Mouse (Mus musculus) CH12.LX (cell line): ENCODE measurements around the gene Prune2. TPM values are rescaled to one million over a fixed set of nuclear protein-coding genes. Genes with fewer than 3 reads are reported as not detected.

Experiments
- DNase-seq: peaks from one replicate; pipeline ENCODE4 v3.0.0-alpha.2; 2013; ENCODE audit errors: extremely low read depth
- H3K27ac ChIP-seq: 2 replicates; pipeline ENCODE4 v1.5.1; 2012; ENCODE audit warnings: low read depth, mild to moderate bottlenecking, control low read depth, moderate library complexity; ENCODE audit not compliant: insufficient read depth
- H3K27me3 ChIP-seq: replicated peaks from 2 replicates; pipeline ENCODE3; 2012; ENCODE audit warnings: inconsistent platforms
- H3K36me3 ChIP-seq, 2 experiments: replicated peaks in 1 of 2; 2 replicates each; pipeline versions ENCODE3 to v1.6.1; 2012; ENCODE audit warnings: inconsistent platforms in 1 of 2, low read length in 1 of 2, mild to moderate bottlenecking in 1 of 2, mixed read lengths in 1 of 2, moderate library complexity in 1 of 2; ENCODE audit not compliant: control insufficient read depth in 1 of 2, insufficient read depth in 1 of 2
- H3K4me1 ChIP-seq, 2 experiments: 2 replicates each; pipeline ENCODE4 v1.6.1; 2012; ENCODE audit warnings: inconsistent platforms in 1 of 2, moderate library complexity in 1 of 2; ENCODE audit not compliant: insufficient read depth in 2 of 2, control insufficient read depth in 1 of 2
- H3K4me2 ChIP-seq: 2 replicates; pipeline ENCODE4 v1.6.1; 2012; ENCODE audit warnings: low read depth, mild to moderate bottlenecking, control low read depth; ENCODE audit not compliant: poor library complexity, insufficient read depth, severe bottlenecking
- H3K4me3 ChIP-seq, 3 experiments: fragments of 150-350 bp in 1 of 3; sonication (generic) in 1 of 3; replicated peaks in 1 of 3; 2 replicates each; pipeline versions ENCODE3 to v1.5.1; 2011 to 2012; ENCODE audit warnings: low read depth in 2 of 3, low read length in 2 of 3, mild to moderate bottlenecking in 2 of 3, moderate library complexity in 2 of 3, control low read depth in 1 of 3, improper control_type of control experiment in 1 of 3, inconsistent platforms in 1 of 3, mixed read lengths in 1 of 3; ENCODE audit not compliant: poor library complexity in 1 of 3
- H3K79me2 ChIP-seq: replicated peaks from 2 replicates; pipeline ENCODE4 v1.6.1; 2012; ENCODE audit warnings: mild to moderate bottlenecking, moderate library complexity; ENCODE audit not compliant: control insufficient read depth, poor library complexity, insufficient read depth, severe bottlenecking; ENCODE audit errors: extremely low read depth
- H3K9ac ChIP-seq: 2 replicates; pipeline ENCODE4 v1.6.1; 2012; ENCODE audit warnings: low read depth, mild to moderate bottlenecking, control low read depth, moderate library complexity; ENCODE audit not compliant: insufficient read depth
- H3K9me3 ChIP-seq: replicated peaks from 2 replicates; pipeline ENCODE3; 2012; ENCODE audit warnings: low read length, inconsistent platforms, mixed read lengths
- BHLHE40 ChIP-seq: IDR thresholded peaks from 2 replicates; pipeline ENCODE4 v1.6.1; 2011; ENCODE audit warnings: mild to moderate bottlenecking, low read depth, low read length, improper control_type of control experiment
- GABPA ChIP-seq: IDR thresholded peaks from 2 replicates; pipeline ENCODE4 v1.6.1; 2012; ENCODE audit warnings: low read depth, low read length, improper control_type of control experiment, inconsistent platforms; ENCODE audit not compliant: insufficient replicate concordance
- IRF4 ChIP-seq: IDR thresholded peaks from 2 replicates; pipeline ENCODE4 v1.6.1; 2014; ENCODE audit warnings: low read depth, mild to moderate bottlenecking, inconsistent platforms, low read length, improper control_type of control experiment
- JUND ChIP-seq: conservative IDR thresholded peaks from 2 replicates; pipeline ENCODE4 v1.6.1; 2011; ENCODE audit warnings: low read depth, low read length, improper control_type of control experiment
- KAT2A ChIP-seq: IDR thresholded peaks from 2 replicates; pipeline ENCODE4 v1.6.1; 2012; ENCODE audit warnings: low read length, improper control_type of control experiment, inconsistent platforms; ENCODE audit not compliant: insufficient replicate concordance
- MAFK ChIP-seq: IDR thresholded peaks from 2 replicates; pipeline ENCODE4 v1.6.1; 2011; ENCODE audit warnings: low read length, improper control_type of control experiment; ENCODE audit not compliant: insufficient replicate concordance
- MAX ChIP-seq: IDR thresholded peaks from 2 replicates; pipeline ENCODE4 v1.6.1; 2011; ENCODE audit warnings: low read length, improper control_type of control experiment
- MYC ChIP-seq: IDR thresholded peaks from 2 replicates; pipeline ENCODE4 v1.6.1; 2011; ENCODE audit warnings: low read depth, mild to moderate bottlenecking, improper control_type of control experiment, low read length
- NRF1 ChIP-seq: IDR thresholded peaks from 2 replicates; pipeline ENCODE4 v1.6.1; 2014; ENCODE audit warnings: low read depth, mild to moderate bottlenecking, inconsistent platforms, low read length, improper control_type of control experiment, moderate library complexity
- POLR2AphosphoS2 ChIP-seq: IDR thresholded peaks from 2 replicates; pipeline ENCODE4 v1.6.1; 2011; ENCODE audit warnings: low read depth, low read length, improper control_type of control experiment
- RAD21 ChIP-seq: IDR thresholded peaks from 2 replicates; pipeline ENCODE4 v1.6.1; 2011; ENCODE audit warnings: low read depth, mild to moderate bottlenecking, low read length, improper control_type of control experiment, moderate library complexity
- SMC3 ChIP-seq: IDR thresholded peaks from 2 replicates; pipeline ENCODE4 v1.6.1; 2011; ENCODE audit warnings: low read depth, low read length, improper control_type of control experiment
- TBP ChIP-seq: conservative IDR thresholded peaks from 2 replicates; pipeline ENCODE4 v1.6.1; 2011; ENCODE audit warnings: low read depth, low read length, improper control_type of control experiment
- USF2 ChIP-seq: conservative IDR thresholded peaks from 2 replicates; pipeline ENCODE4 v1.6.1; 2011; ENCODE audit warnings: low read depth, low read length, improper control_type of control experiment
- ZKSCAN1 ChIP-seq: IDR thresholded peaks from 2 replicates; pipeline ENCODE4 v1.6.1; 2012; ENCODE audit warnings: low read depth, inconsistent platforms, low read length, improper control_type of control experiment, borderline replicate concordance
- ZMIZ1 ChIP-seq: IDR thresholded peaks from 2 replicates; pipeline ENCODE4 v1.6.1; 2012; ENCODE audit warnings: low read depth, mild to moderate bottlenecking, inconsistent platforms, low read length, improper control_type of control experiment
- dilution Hi-C: fragments of 300-500 bp; cut with MboI; formaldehyde crosslinking; loops from 2 replicates; pipeline ENCODE4 v1.14.3; 2020; ENCODE audit warnings: low sequenced_read_pairs; ENCODE audit not compliant: extremely low pct_unique_long_range_greater_than_20kb, extremely low pct_ligation_motif_present
- in situ Hi-C: fragments of 300-500 bp; cut with MboI; formaldehyde crosslinking; loops from 3 replicates; pipeline ENCODE4 v1.14.3; 2019; ENCODE audit warnings: low sequenced_read_pairs, low pct_ligation_motif_present, low pct_unique_long_range_greater_than_20kb, mixed read lengths
- polyA plus RNA-seq: library from polyadenylated mRNA; unstranded; fragments of >175 nt; gene quantifications from 2 replicates; pipeline ENCODE4 v1.2.1, GENCODE M21; 2012; ENCODE audit warnings: low read depth; ENCODE audit not compliant: insufficient read length
- total RNA-seq, 2 experiments: library from RNA; depleted of rRNA; stranded (reverse); fragments of 300-350 nt in 1 of 2; fragments of >200 nt in 1 of 2; gene quantifications; 2 replicates each; pipeline ENCODE4 v1.2.3; 2012 to 2014

Prune2 gene
- total and polyA plus RNA-seq, 3 experiments, result 0.04 to 1.7 (median 0.21) TPM

GRCm38 (mm10) chr19:17241206-17241605 is 285.3 kb downstream of the Prune2 start:
- TF ChIP-seq ZKSCAN1 (no peak), USF2 (no peak), BHLHE40 (no peak), ZMIZ1 (no peak), KAT2A (no peak), IRF4 (no peak), MYC (no peak), MAFK (no peak)

DNA sequence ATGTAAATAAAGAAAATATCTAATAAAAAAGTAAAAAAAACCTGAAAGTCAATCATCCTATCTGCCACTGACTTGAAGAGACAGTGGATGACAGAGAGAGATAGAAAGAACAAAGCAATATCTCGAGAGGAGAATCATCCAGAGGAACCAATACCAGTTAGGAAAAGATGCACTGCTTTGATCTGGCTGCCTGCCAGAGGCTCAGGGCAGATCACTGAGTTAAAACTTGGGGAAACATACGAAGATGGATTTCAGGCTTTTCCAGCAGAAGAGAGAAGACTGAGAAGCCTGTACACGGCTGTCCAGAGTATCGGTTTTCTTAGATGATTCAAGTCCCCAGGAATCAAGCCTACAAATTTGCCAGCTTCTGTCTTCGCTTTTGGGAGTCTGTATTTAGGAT is 287.0 kb downstream of the Prune2 start:
- dilution Hi-C loops (no loop called here), in situ Hi-C loops (no loop called here)
- Histone ChIP-seq H3K4me3 (no peak overlapping the region), H3K9ac (no peak overlapping the region), H3K9me3 (no peaks in the 10 kb centered on the region), H3K4me1 (peaks cover 0 to 21% of the 10 kb centered on the region in 2 experiments; a peak in 2 of 4 replicates), H3K27me3 (no peaks in the 10 kb centered on the region), H3K79me2 (no peaks in the 10 kb centered on the region), H3K36me3 (no peaks in the 10 kb centered on the region), H3K27ac (no peak overlapping the region), H3K4me2 (no peak overlapping the region)
- DNase-seq, result no peak
- TF ChIP-seq TBP (no peak), NRF1 (no peak), POLR2AphosphoS2 (no peak), JUND (no peak), SMC3 (no peak), USF2 (no peak), MAX (no peak), RAD21 (no peak), GABPA (no peak), MAFK (no peak), ZMIZ1 (no peak)

More at GRCm38 (mm10) chr19:17241206-17241605, 285.3 kb downstream of the Prune2 start:
- Histone ChIP-seq H3K79me2 (no peaks in the 10 kb centered on the region), H3K4me1 (peaks cover 3 to 15% of the 10 kb centered on the region in 2 experiments; a peak in 3 of 4 replicates), H3K27me3 (no peaks in the 10 kb centered on the region), H3K4me2 (no peak overlapping the region), H3K9me3 (no peaks in the 10 kb centered on the region), H3K9ac (no peak overlapping the region), H3K4me3 (no peak overlapping the region), H3K36me3 (no peaks in the 10 kb centered on the region), H3K27ac (no peak overlapping the region)
- in situ Hi-C loops (no loop called here), dilution Hi-C loops (no loop called here)
- DNase-seq, result no peak
